Mouse (Mus musculus) spleen, postnatal 10 days (tissue): ENCODE data around the gene Cd244a.

Experiments
- DNase-seq, 2 experiments: peaks; one replicate each; pipeline ENCODE4 v3.0.0; 2021 to 2022; ENCODE audit warnings: low spot score in 2 of 2

Gene Cd244a

DNA sequence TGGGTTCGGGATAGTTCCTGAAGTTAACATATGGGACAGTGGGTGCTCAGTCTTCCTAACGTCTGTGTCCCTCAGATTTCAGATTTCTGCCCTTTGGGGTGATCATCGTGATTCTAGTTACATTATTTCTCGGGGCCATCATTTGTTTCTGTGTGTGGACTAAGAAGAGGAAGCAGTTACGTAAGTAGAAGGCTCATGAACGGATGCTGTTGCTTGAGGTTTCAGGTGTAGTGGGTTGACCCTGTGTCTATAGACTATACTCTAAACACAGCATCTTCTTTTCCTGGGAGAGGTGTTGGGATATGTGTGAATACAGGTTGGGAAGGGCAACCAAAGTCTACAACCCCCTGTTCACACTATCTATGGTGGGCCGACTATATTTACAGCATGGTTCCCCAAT lies 18.2 kb downstream of the Cd244a start:
- DNase-seq = no peak

DNA sequence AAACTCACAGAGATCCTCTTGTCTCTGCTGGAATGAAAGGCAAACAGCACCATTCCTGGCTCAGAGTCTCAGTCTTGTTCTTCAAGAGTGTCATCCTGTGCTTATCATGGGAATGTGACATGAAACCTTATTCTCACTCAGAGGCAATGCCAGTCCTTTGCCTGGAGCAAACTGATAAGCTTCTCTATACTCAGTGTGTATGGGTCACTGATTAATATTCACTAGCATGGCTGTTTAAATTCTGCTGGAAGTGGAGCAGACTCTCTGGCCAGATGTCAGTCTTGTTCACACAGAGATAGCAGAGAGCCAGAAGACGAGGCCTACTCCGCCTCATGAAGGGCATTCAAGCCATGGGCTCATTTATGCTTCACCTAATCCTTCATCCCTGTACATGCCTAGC lies 25.6 kb downstream of the Cd244a start:
- DNase-seq = no peak

DNA sequence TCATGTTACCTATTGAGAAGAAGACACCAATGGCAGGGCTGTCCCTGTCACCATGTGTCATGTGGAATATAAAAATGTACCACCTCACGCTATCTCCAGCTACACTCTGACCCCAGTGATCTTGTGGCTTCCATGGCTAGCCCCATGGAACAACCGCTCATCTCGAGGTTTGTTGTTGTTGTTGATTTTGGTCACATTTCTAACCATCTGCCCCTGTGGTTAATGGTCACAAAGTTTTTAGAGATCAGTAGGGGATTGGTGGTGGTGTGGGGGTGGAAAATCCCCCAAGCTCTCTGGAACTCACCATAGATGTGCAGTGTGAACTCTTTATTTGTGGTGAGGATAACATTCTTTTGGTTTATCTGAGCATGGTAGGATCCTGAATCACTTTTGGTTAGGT lies 45.7 kb downstream of the Cd244a start:
- DNase-seq = no peak

DNA sequence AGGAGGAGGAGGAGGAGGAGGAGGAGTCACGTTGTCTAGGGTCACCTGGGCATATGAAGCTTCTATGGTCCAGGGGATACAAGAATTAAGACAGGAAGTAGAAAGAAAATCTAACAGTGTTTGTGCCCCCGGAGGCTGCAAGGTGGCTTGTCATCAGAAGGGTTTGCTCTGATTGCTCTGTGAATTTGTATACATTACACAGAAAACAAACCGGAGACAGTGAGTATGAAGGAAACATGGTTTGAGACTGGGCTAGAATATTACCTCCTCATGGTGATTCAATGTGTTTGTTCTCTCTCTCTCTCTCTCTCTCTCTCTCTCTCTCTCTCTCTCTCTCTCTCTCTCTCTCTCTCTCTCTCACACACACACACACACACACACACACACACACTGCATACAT lies 47.7 kb downstream of the Cd244a start:
- no peak for DNase-seq

DNA sequence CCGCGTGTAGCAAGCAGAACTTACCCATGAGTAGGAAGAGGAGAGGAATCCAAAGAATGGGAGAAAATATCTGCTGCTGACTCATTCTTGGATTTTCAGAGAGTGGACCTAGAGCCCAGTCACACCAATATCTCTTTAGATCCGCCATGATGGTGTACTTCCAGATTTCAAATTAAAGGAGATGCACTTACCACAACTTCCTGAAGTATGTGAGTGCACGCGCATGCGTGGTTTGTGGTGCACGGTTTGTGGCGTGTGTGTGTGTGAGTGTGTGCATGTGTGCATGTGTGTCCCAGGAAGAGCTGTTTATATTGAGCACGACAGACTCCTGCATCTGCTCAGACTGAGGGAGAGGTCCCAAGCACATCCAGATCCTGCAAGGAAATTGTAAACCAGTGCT lies 48.2 kb downstream of the Cd244a start, which contains the start of gene Ly9:
TSS of gene Ly9 (minus strand) at position 235 of the 400 bp plus-strand sequence.
- peak; percentile 23 to 76 for DNase-seq

DNA sequence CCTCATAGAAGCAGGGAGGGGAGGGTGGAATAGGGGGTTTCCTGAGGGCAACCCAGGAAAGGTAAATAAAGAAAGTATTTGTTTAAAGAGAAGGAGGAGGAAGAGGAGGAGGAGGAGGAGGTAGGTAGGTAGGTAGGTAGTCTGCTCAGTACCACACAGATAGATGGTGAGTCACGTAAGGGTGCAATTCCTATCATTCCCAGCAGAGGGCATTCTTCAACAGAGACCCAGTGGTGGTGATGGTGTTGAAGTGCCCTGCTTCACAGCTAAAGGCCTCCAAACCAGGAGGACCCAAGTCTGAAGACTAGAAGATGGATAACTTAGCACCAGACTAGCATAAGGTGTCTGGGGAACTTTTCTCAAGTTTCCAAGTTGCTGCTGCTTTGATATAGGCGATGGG lies 51.0 kb downstream of the Cd244a start:
- DNase-seq = peak in 1 of 2 experiments; percentile 57

DNA sequence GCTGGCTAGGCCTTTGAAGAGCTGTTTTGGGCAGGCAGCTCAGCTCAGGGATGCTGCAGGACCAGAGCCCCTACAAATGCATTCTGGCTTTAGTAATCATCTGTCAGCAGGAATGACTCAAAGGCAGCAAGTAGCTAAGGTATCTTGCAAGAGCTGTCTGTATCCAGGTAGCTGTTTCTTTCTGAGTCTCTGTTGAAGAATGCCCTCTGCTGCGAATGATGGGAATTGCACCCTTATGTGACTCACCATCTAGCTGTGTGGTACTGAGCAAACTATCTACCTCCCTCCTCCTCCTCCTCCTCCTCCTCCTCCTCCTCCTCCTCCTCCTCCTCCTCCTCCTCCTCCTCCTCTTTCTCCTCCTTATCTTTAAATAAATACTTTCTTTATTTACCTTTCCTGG lies 51.8 kb downstream of the Cd244a start:
- DNase-seq = peak in 1 of 2 experiments; percentile 61

DNA sequence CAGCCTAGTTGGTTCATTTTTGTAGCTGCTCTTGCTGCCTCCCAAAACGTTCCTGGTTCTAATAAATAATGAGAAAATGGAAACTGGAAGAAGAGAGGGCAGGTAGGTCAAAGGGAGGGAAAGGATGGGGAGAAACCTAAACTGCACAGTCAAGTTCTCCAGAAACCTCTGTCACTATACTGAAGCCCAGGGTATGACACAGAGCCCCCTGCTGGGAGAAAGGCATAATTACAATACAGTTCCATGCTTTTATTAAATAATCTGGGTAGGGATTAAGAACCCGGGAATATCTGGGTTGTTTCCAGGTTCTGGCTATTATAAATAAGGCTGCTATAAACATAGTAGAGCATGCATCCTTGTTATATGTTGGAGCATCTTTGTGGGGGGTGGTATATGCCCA lies 55.0 kb downstream of the Cd244a start:
- DNase-seq = no peak

DNA sequence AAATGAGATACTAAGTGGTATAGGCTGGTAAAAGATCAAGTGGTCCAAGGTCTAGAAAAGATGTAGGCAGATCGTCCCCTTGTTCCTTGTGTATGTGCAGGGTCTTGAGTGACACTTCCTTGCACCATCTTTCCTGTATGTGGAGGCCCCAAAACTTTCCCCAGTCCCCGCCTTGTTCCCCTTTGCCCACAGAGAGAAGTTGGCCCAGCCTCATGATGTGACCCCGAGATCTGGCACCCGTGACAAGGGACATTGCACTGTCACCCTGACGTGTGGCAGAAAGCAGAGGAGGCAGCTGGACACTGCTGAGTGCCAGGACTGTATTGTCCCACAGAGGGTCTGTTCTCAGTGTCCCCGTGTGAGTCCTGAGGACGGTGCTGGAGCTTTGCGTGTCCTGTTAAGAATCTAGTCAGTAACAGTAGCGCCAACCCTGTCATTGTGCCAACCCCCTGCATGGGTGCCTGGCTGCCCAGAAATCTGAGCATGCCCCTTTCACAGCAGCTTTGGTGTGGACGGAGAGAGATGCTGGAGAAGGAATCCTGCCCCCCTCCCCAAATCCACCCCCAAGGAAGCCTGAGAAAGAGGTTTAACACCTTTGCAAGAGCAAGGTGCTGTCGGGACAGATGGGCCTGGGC lies 58.0 kb downstream of the Cd244a start:
- no peak for DNase-seq

DNA sequence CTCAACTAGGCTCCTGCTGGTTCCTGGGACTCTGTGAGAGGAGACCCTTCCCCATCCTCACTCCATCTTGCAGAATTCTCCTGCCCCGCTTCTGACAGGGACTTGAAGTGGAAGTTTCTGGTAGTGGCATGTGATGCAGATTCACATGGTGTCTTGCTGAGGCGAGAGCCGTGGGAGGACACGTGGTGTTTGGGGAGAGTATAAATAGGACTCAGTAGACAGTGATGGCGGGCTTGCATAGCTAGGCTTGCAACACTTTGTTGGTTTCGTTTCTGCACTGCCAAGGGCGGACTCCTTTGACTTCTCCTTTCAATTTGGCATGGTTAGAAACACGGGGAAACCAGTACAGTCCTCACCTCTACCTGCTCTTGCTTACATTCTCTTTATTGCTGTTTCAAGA lies 60.0 kb downstream of the Cd244a start:
- peak; percentile 13 to 60 for DNase-seq

DNA sequence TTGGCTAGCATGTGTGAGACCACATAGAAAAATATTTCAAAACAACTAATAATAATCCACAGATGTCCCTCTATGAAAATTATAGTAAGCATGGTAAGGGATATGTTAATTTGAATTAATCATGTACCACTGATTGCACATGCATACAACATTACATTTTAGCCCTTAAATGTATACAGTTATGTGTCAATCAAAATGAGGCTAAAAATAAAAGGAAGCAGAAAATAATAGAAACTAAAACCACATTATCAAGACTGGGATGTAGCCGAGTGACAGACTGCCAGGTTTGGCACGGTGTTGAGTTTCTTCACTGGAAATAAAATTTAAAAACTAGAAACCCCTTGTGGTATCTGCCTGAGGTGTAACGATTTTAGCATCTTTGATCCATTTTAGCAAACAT lies 60.7 kb downstream of the Cd244a start:
- DNase-seq = no peak

DNA sequence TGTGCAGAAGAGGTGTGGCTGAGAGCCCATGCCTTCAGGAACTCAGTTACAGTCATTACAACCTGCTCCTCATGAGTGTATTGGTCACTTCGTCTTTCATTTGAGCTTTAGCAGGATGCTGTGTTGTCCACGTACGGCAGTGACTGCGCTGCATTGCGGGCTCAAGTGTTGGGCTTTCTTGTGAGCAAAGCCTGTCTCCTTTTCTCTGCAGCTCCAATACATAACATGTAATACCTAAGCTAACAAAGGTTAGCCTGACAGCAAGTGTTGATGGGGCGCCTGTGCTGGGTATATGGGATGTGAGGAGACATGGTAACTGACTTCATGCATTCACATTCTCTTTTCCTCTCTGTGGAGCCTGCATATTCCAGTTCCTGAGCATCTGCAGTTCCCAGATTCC lies 61.1 kb downstream of the Cd244a start:
- DNase-seq = no peak

DNA sequence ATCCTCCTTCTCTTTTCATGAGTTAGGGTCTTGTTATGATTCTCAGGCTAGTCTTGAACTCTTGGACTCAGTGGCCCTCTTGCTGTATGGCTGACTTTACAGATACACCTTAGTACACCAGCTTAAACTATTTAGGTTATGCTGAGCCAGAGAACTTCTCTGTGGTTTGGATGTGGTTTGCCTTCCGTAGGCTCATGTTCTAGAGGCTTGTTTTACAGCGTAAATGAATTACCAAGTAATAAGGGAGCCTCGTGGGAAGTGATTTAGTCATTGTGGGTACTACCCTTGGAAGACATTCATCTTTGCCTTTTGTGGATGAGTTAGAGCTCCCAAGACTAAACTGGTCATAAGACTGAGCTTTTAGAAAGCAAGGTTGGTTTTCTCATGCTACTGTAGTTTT lies 68.8 kb downstream of the Cd244a start:
- DNase-seq = no peak

DNA sequence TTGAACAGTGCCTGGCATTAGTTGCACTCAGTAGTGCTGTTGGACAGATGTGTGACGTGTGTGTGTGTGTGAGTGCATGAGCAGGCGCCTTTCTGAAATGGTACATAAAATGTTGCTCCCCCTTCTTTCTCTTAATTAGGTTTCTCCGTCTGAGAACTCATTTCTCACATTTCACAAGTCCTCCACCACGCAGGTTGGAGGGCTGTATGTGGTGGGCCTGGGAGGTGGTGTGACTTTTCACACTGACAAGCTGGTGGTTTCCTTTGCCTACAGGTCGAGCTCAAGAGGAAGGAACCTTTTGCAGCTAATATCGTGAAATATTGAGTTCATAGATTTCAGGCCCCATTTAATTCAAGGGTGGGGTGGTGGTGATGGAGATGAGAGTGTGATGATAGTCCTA lies 70.2 kb downstream of the Cd244a start:
- no peak for DNase-seq

DNA sequence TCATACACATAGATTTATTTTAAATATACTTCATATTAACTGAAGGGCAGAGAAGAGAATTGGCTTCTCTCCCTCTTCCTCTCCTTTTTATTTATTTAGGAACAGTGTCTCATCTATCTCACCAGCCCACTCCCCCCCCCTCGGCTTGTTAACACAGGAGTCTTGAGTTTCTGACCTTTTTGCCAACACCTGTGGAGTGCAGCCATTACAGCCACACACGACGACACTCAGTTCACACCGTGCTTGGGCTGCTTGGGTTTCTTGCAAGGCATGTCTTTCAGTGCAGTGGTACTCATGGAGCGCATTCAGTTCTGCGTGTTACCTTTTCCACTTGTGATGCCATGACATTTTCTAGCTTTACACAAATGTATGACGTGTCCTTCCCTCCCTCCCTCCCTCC lies 71.0 kb downstream of the Cd244a start:
- DNase-seq = no peak

DNA sequence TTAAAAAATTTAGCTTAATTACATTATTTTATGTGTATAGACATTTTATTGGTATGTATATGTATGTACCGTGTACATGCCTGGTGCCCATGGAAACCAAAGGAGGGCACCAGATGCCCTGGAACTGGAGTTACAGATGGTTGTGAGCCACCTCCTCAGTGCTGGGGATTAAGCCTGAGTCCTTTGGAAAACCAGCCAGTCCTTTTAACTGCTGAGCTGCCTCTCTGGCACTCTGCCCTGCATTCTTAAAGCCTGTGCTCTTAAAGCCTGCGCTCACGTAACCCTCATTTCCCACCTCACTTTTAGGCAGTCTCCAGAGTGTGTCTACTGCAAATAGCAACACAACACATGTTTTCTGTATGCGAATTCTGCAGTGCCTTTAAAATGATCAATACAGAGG lies 71.9 kb downstream of the Cd244a start:
- no peak for DNase-seq

DNA sequence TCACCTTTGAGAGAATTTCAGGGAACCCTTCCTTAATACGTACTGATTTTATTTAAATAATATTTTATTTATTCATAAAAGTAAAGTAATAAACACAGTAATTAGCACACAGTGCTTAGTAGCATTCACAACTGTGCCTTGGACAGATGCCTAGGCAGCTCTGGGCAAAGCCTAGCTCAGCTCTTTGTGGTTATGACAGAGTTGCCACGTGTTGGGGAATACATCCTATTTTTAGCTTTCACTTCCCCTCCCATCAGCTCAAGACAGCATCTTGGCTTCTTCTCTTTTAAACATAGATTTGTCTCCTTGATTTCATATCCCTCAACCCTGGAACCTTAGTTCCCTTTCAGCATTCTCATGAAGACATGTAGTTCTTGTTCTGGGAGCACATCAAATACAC lies 72.5 kb downstream of the Cd244a start:
- DNase-seq = no peak

DNA sequence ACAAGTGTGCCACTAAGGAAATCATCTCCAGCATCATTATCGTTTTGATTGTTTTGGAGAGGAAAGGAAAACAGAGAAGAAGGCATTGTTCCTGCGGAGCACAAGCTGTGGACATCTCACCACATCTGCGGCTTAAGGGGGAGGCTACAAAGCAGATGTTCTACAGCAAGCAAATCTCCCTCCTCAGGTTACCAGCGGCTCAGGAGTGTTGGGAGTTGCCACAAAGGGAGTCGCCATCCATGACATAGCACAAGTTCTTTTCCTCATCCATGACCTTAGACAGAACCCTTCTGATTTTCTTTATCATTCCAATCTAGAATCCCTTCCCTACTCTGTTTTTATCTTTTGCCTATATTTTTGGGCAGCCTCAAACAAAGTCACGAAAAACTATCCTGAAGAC lies 76.7 kb downstream of the Cd244a start:
- DNase-seq = no peak

DNA sequence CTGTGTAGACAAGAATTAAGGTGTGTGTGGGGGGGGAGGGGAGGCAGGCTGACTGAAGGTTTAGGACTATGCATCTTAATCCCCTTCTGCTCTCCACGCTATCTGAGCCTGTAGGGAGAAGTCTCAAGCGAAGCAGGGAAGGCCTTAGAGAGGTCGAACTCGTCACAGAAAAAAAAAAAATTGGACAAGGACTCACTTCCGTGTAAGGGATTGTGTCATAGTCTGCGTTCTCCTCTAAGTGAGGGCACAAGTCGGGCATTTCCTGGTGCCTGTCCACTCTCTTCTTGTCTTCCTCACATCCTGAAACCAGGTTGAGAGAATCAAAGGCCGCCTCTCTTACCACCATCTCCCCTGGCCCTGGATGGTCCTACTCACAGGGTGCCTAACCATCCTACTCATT lies 78.1 kb downstream of the Cd244a start:
- no peak for DNase-seq

DNA sequence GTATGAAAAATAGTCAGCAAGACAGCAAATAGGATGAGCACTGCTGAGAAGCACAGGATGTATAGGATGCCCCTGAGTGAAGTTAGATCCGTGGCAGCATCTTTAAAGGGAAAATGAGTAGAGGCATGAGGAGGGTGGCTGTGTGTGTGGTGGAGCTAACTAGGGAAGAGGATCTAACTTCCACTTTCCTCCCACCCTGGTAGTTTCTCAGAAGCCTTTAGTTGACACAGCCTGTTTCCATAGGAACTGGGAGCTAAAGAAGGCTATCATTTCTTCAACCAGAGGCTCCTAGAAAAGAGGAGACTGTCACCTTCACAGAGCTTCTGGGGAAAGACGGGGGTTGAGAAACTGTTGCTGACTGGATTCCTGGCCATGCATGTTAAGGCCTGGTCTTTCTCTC lies 79.7 kb downstream of the Cd244a start:
- no peak for DNase-seq

DNA sequence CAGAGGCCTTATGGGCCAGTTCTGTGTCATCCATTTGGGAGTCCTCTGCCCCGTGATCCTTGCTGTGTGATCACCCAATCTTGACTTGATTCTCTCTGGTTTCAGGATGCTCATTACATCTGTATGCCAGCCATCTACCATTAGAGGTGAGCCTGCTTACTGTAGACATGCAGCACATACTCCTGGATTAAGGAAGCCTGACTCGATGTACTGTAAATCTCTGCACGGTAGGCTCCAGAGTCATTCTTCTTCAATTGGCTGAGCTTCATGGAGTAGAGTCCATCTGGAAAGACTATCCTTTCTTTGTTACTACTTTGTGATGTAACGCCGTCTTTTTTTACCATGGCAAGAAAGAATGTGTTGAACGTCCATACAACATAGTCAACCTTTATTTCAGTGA lies 81.8 kb downstream of the Cd244a start:
- no peak for DNase-seq

DNA sequence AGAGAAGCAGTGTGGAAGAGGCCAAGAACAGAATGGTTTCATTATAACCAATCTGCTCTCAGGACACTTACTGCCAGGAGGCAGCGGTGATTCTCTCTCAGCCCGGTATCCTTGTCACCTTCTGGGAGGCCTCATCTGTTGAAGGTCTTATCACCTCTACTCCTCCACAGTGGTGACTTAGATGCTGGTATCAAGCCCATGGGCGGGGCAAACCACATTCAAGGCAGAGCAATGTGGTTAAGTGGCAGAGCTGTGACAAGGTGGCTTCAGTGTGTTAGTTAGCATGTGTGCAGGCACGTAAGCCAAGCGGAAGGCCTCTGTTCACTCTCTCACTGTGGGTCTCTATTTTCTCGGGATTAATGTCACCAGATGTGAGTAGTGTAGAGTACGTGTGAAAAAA lies 84.6 kb downstream of the Cd244a start:
- DNase-seq = peak in 1 of 2 experiments; percentile 52

DNA sequence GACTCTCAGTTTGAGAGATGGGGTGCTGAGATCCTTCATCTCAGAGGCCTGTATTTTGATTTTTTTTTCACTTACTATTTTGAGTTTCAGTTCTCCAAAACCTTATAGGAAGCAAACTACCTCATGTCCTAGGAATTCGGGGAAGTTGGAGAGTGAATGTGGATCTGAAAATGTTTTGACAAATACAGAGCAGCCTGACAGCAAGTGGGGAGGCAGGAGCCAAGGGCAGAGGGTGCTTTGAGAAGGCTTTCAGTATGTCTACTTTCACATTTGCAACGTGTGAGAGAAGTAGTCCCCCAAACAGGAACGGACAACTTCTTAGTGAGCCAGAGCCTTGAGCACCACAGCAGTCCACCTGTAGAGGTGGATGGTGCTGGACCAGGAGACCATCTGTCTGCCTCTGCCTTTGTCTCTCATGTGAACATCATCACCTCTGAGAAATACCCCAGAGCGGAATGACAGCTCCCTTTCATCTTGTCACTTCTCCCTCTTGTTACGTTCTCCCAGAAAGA lies 87.5 kb downstream of the Cd244a start:
- no peak for DNase-seq

DNA sequence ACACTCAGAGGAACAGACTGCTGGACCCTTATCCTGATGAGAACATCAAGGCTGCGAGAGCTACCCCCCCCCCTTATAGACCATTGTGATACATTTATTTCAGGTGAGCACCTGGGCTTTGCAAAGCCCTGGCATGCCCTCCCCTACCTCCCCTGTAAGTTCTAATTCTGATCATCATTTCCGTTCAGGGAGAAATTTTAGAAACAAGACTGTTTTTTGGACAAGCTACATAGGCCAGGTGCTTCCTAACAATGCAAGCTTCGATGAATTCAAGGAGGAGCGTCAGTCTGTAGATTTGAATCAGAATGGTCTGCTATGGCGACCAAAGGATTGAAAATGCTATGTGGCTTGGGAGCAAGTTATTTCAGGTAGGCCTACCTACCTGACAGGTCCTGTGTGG lies 88.7 kb downstream of the Cd244a start:
- DNase-seq = no peak
